Comparison of ENCODE assay signal across 21 mouse cellular contexts in genomic region chr13:107054496-107054895, GRCm38 (mm10). TPM values are rescaled to one million over a fixed set of nuclear protein-coding genes. Genes with fewer than 3 reads are reported as not detected.
DNase-seq lines count a peak whose midpoint lies in the region; ATAC-seq and TF ChIP-seq lines count a peak whose summit lies in the region.
"Had no signal": no experiment of that assay in that cellular context is flagged by ENCODE, and none has a peak within 500 bp of the region (broad histone marks: within the 10 kb centered on the region; RNA-seq: fewer than 3 reads in every experiment).

No protein-coding gene starts in this region.

- H3K27ac ChIP-seq in embryonic facial prominence, embryonic 14.5 days (replicated peaks; ENCODE audit: low read depth, low read length): no peak overlapping the region
- no peak overlapping the region for H3K27ac ChIP-seq in embryonic facial prominence, embryonic 10.5 days (replicated peaks)
- 0 out of 2 replicates have a peak overlapping the region, but pooled peaks have one; percentile 42 for H3K27ac ChIP-seq in heart, embryonic 13.5 days (replicated peaks)
- H3K27ac ChIP-seq in heart, embryonic 12.5 days (ENCODE audit: poor library complexity, severe bottlenecking): no peak overlapping the region
- no peak overlapping the region for H3K27ac ChIP-seq in kidney, postnatal 0 days
- no peak overlapping the region for H3K27ac ChIP-seq in kidney, embryonic 15.5 days
- H3K27ac ChIP-seq: forebrain, embryonic 15.5 days; heart, embryonic 15.5 days; hindbrain, embryonic 10.5 days; hindbrain, embryonic 14.5 days had no signal

- H3K27me3 ChIP-seq in embryonic facial prominence, embryonic 14.5 days (replicated peaks; ENCODE audit: control insufficient read depth, insufficient read depth, low read length): no peaks in the 10 kb centered on the region
- no peaks in the 10 kb centered on the region for H3K27me3 ChIP-seq in embryonic facial prominence, embryonic 10.5 days (replicated peaks; ENCODE audit: low read depth, poor library complexity, severe bottlenecking)
- no peaks in the 10 kb centered on the region for H3K27me3 ChIP-seq in heart, embryonic 13.5 days (replicated peaks)
- H3K27me3 ChIP-seq in heart, embryonic 12.5 days (replicated peaks): no peaks in the 10 kb centered on the region
- H3K27me3 ChIP-seq in kidney, postnatal 0 days (ENCODE audit: insufficient read depth, low read length): no peaks in the 10 kb centered on the region
- H3K27me3 ChIP-seq in kidney, embryonic 15.5 days: no peaks in the 10 kb centered on the region
- H3K27me3 ChIP-seq: CH12.LX; forebrain, embryonic 15.5 days; heart, embryonic 15.5 days; Patski had no signal

- H3K36me3 ChIP-seq in embryonic facial prominence, embryonic 14.5 days (ENCODE audit: control insufficient read depth, insufficient read depth, low read length): no peaks in the 10 kb centered on the region
- no peaks in the 10 kb centered on the region for H3K36me3 ChIP-seq in embryonic facial prominence, embryonic 10.5 days (replicated peaks)
- no peaks in the 10 kb centered on the region for H3K36me3 ChIP-seq in heart, embryonic 13.5 days
- no peaks in the 10 kb centered on the region for H3K36me3 ChIP-seq in heart, embryonic 12.5 days
- H3K36me3 ChIP-seq in kidney, postnatal 0 days (ENCODE audit: insufficient read depth, low read length): no peaks in the 10 kb centered on the region
- H3K36me3 ChIP-seq in kidney, embryonic 15.5 days: no peaks in the 10 kb centered on the region
- H3K36me3 ChIP-seq: forebrain, embryonic 15.5 days; heart, embryonic 15.5 days; hindbrain, embryonic 10.5 days had no signal

- no peak for ATAC-seq in embryonic facial prominence, embryonic 14.5 days (ENCODE audit: low read depth)
- no peak for ATAC-seq in heart, embryonic 13.5 days (ENCODE audit: extremely low read depth, insufficient number of reproducible peaks, low FRiP score, low TSS enrichment)
- ATAC-seq in heart, embryonic 12.5 days (ENCODE audit: insufficient number of reproducible peaks, low FRiP score): no peak
- ATAC-seq in kidney, postnatal 0 days (replicated peaks; ENCODE audit: low FRiP score, low read depth): no peak
- ATAC-seq in kidney, embryonic 15.5 days (replicated peaks; ENCODE audit: low FRiP score): no peak
- ATAC-seq: activated CD4-positive, CD25-positive, alpha-beta regulatory T cell, adult 4 months; forebrain, embryonic 15.5 days; intestine, postnatal 0 days; Patski had no signal

- DNase-seq in embryonic facial prominence, embryonic 14.5 days (ENCODE audit: low spot score): peak; percentile 48
- no peak for DNase-seq in embryonic facial prominence, embryonic 10.5 days (ENCODE audit: low spot score)
- DNase-seq in kidney, postnatal 0 days (ENCODE audit: low spot score): peak; percentile 59
- peak; percentile 22 for DNase-seq in brain, adult 2 months (ENCODE audit: low read depth, low spot score)
- no peak for DNase-seq in gastrocnemius, postnatal 10 days
- DNase-seq: adrenal gland, postnatal 14 days; cerebellum, adult 2 months; cerebellum, postnatal 10 days; gastrocnemius, postnatal 25 days; kidney, adult 8-10 months had no signal

- WGBS in embryonic facial prominence, embryonic 14.5 days: 59% methylated on average over 4 of the region's 4 CpGs
- 75% methylated on average over 4 of the region's 4 CpGs for WGBS in embryonic facial prominence, embryonic 10.5 days
- WGBS in heart, embryonic 13.5 days: 64% methylated on average over 4 of the region's 4 CpGs
- 72% methylated on average over 4 of the region's 4 CpGs for WGBS in heart, embryonic 12.5 days
- 55% methylated on average over 4 of the region's 4 CpGs for WGBS in kidney, postnatal 0 days
- 58% methylated on average over 4 of the region's 4 CpGs for WGBS in kidney, embryonic 15.5 days

- H3K4me1 ChIP-seq in embryonic facial prominence, embryonic 14.5 days (ENCODE audit: control insufficient read depth, insufficient read depth, low read length): no peaks in the 10 kb centered on the region
- H3K4me1 ChIP-seq in embryonic facial prominence, embryonic 10.5 days: no peaks in the 10 kb centered on the region
- peaks cover 13% of the 10 kb centered on the region for H3K4me1 ChIP-seq in heart, embryonic 13.5 days
- H3K4me1 ChIP-seq in heart, embryonic 12.5 days (replicated peaks): peaks cover 5% of the 10 kb centered on the region
- no peaks in the 10 kb centered on the region for H3K4me1 ChIP-seq in kidney, postnatal 0 days (replicated peaks; ENCODE audit: insufficient read depth, low read length)
- no peaks in the 10 kb centered on the region for H3K4me1 ChIP-seq in kidney, embryonic 15.5 days
- H3K4me1 ChIP-seq: forebrain, embryonic 15.5 days; hindbrain, embryonic 10.5 days had no signal

- TF ChIP-seq CTCF in kidney, postnatal 0 days (IDR thresholded peaks at IDR 0.05; ENCODE audit: low read depth): no peak

- H3K4me2 ChIP-seq in embryonic facial prominence, embryonic 14.5 days (ENCODE audit: low read depth, low read length): no peak overlapping the region
- no peak overlapping the region for H3K4me2 ChIP-seq in heart, embryonic 13.5 days
- no peak overlapping the region for H3K4me2 ChIP-seq in heart, embryonic 12.5 days
- H3K4me2 ChIP-seq in kidney, postnatal 0 days (ENCODE audit: low read length): no peak overlapping the region
- no peak overlapping the region for H3K4me2 ChIP-seq in kidney, embryonic 15.5 days
- H3K4me2 ChIP-seq: forebrain, embryonic 15.5 days; heart, embryonic 15.5 days; hindbrain, embryonic 14.5 days had no signal

- H3K9ac ChIP-seq in embryonic facial prominence, embryonic 14.5 days (ENCODE audit: low read depth, low read length): no peak overlapping the region
- no peak overlapping the region for H3K9ac ChIP-seq in heart, embryonic 13.5 days
- H3K9ac ChIP-seq in heart, embryonic 12.5 days: no peak overlapping the region
- H3K9ac ChIP-seq in kidney, postnatal 0 days (ENCODE audit: low read depth, low read length): no peak overlapping the region
- no peak overlapping the region for H3K9ac ChIP-seq in kidney, embryonic 15.5 days
- H3K9ac ChIP-seq: forebrain, embryonic 15.5 days; heart, embryonic 15.5 days; hindbrain, embryonic 14.5 days had no signal

- H3K4me3 ChIP-seq in embryonic facial prominence, embryonic 14.5 days (ENCODE audit: low read depth, low read length): no peak overlapping the region
- H3K4me3 ChIP-seq in embryonic facial prominence, embryonic 10.5 days: no peak overlapping the region
- no peak overlapping the region for H3K4me3 ChIP-seq in heart, embryonic 13.5 days
- H3K4me3 ChIP-seq in heart, embryonic 12.5 days: no peak overlapping the region
- no peak overlapping the region for H3K4me3 ChIP-seq in kidney, postnatal 0 days (replicated peaks; ENCODE audit: low read depth, low read length)
- no peak overlapping the region for H3K4me3 ChIP-seq in kidney, embryonic 15.5 days (replicated peaks)
- H3K4me3 ChIP-seq: forebrain, embryonic 15.5 days; heart, embryonic 15.5 days; hindbrain, embryonic 10.5 days had no signal

- no peaks in the 10 kb centered on the region for H3K9me3 ChIP-seq in embryonic facial prominence, embryonic 14.5 days (ENCODE audit: control insufficient read depth, low read length)
- H3K9me3 ChIP-seq in embryonic facial prominence, embryonic 10.5 days: no peaks in the 10 kb centered on the region
- H3K9me3 ChIP-seq in heart, embryonic 13.5 days: no peaks in the 10 kb centered on the region
- H3K9me3 ChIP-seq in heart, embryonic 12.5 days (replicated peaks): 0 out of 2 replicates have a peak, but pooled peaks cover 3% of the 10 kb centered on the region
- no peaks in the 10 kb centered on the region for H3K9me3 ChIP-seq in kidney, postnatal 0 days (replicated peaks; ENCODE audit: low read length)
- no peaks in the 10 kb centered on the region for H3K9me3 ChIP-seq in kidney, embryonic 15.5 days (replicated peaks)
- H3K9me3 ChIP-seq: forebrain, embryonic 15.5 days; heart, embryonic 15.5 days; hindbrain, embryonic 10.5 days had no signal

RNA-seq across cellular contexts. Expression of gene Kif2a, which starts 32.6 kb away (rescaled TPM):
- polyA plus RNA-seq in embryonic facial prominence, embryonic 14.5 days (2014; fragmentation: Nextera tagmentation; extraction: Ambion mirVana): 24.3 and 25.6 TPM in 2 replicates
- 16.8 and 20.4 TPM in 2 replicates for polyA plus RNA-seq in embryonic facial prominence, embryonic 10.5 days (2016; fragmentation: Nextera tagmentation; extraction: Ambion mirVana)
- polyA plus RNA-seq in heart, embryonic 13.5 days (2015; fragmentation: Nextera tagmentation; extraction: Ambion mirVana): 10.1 and 13.2 TPM in 2 replicates
- 16.8 and 19.5 TPM in 2 replicates for polyA plus RNA-seq in heart, embryonic 12.5 days (2016; fragmentation: Nextera tagmentation; extraction: Ambion mirVana)
- polyA plus RNA-seq in kidney, postnatal 0 days (2015; fragmentation: Nextera tagmentation; extraction: Ambion mirVana): 17.9 and 25.8 TPM in 2 replicates
- polyA plus RNA-seq in kidney, embryonic 15.5 days (2015; fragmentation: Nextera tagmentation; extraction: Ambion mirVana): 15.5 TPM in 2 replicates
- 10 to 100 TPM; 24.3 to 28.0 TPM for total RNA-seq in gastrocnemius, postnatal 10 days (2021)

Comparison
In these comparisons a context has a peak if more than half of its experiments do, and no peak if none do; other contexts are left out.
1. DNase-seq: peak in embryonic facial prominence, embryonic 14.5 days (single experiment), kidney, postnatal 0 days (single experiment) and brain, adult 2 months (single experiment); none in embryonic facial prominence, embryonic 10.5 days (single experiment) and gastrocnemius, postnatal 10 days (single experiment).